Mouse (Mus musculus) adipocyte (in vitro differentiated cells): ENCODE measurements at regions not wholly inside any gene's neighbourhood (a gene's known extent, or its start where the extent isn't known, plus 50 kb on each side); places are given as distances from the start of the nearest gene placed in this dataset.
A peak's percentile ranks its signal among the peaks of the same experiment; 100 is the strongest.

ENCODE experiments used
- DNase-seq: peaks from one replicate; pipeline ENCODE4 v3.0.0-alpha.2; 2016; ENCODE audit warnings: low spot score

GRCm38 (mm10) chr14:111149653-111150052, 394.7 kb upstream of the Slitrk6 start:
- peak; percentile 35 for DNase-seq

- DNase-seq = no peak
Measured at GRCm38 (mm10) chr14:111116600-111116999, 361.7 kb upstream of the Slitrk6 start.

DNA sequence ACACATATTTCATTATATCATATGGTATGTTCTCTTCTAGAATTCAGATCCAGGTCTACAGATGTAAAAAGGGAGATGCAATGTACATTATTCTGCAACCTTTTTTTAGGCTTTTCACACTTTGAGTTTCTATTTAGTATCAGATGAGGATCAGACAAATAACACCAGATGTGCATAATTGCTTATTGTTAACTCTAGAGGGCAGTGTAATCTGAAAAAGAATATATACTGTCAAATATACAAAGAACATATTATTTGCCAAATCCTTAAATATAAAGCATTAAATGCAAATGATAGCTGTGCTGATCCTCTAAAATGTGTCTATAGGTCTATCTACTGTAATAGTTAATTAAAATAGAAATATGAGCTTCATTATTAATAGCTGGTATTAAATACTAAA, 348.6 kb upstream of the Slitrk6 start:
- no peak for DNase-seq

GRCm38 (mm10) chr14:111100257-111100656, 345.3 kb upstream of the Slitrk6 start:
- DNase-seq = no peak

DNA sequence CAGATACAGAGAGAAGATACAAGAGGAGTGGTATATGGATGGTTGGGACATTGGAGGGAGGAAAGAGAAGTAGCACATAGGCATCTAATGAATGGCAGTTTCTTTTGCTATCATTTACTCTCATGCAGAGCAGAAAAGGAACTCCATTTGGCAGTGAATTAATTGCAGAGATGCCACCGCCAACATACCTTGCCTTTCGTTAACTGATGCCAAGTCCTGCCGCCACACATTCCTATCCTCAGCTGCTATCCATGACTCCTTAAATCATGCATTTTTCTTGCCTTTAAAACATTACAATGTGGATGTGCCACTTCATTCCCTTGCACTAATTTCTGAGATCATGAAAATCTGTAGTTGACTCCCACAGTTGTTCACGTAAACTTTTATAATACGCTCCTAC, 341.3 kb upstream of the Slitrk6 start:
- DNase-seq = no peak

GRCm38 (mm10) chr14:111074517-111074916, 319.6 kb upstream of the Slitrk6 start:
- no peak for DNase-seq

- no peak for DNase-seq
Measured at GRCm38 (mm10) chr14:111073529-111073928, 318.6 kb upstream of the Slitrk6 start.
